In genomic region chr11:7142725-7143124, GRCm38 (mm10) we compare ENCODE assay signal across 8 mouse cellular contexts. TPM values are rescaled to one million over a fixed set of nuclear protein-coding genes. Genes with fewer than 3 reads are reported as not detected.
DNase-seq lines count a peak whose midpoint lies in the region; ATAC-seq and TF ChIP-seq lines count a peak whose summit lies in the region.

No protein-coding gene starts in this region.

- no peaks in the 10 kb centered on the region for H3K36me3 ChIP-seq in liver, embryonic 11.5 days (ENCODE audit: control insufficient read depth, insufficient read depth, low read length)
- H3K36me3 ChIP-seq in embryonic facial prominence, embryonic 12.5 days, result no peaks in the 10 kb centered on the region
- H3K36me3 ChIP-seq in stomach, postnatal 0 days (ENCODE audit: control insufficient read depth, insufficient read depth, low read length), result no peaks in the 10 kb centered on the region
- peaks cover 12% of the 10 kb centered on the region for H3K36me3 ChIP-seq in hindbrain, embryonic 16.5 days (ENCODE audit: control insufficient read depth, insufficient read depth, low read length)

- no peak overlapping the region for H3K4me2 ChIP-seq in liver, embryonic 11.5 days
- no peak overlapping the region for H3K4me2 ChIP-seq in embryonic facial prominence, embryonic 12.5 days (replicated peaks)
- H3K4me2 ChIP-seq in stomach, postnatal 0 days (replicated peaks; ENCODE audit: low read depth), result no peak overlapping the region
- no peak overlapping the region for H3K4me2 ChIP-seq in hindbrain, embryonic 16.5 days (ENCODE audit: low read length)

- no peak overlapping the region for H3K27ac ChIP-seq in liver, embryonic 11.5 days (ENCODE audit: low read depth, low read length)
- no peak overlapping the region for H3K27ac ChIP-seq in embryonic facial prominence, embryonic 12.5 days
- H3K27ac ChIP-seq in stomach, postnatal 0 days (replicated peaks), result no peak overlapping the region
- no peak overlapping the region for H3K27ac ChIP-seq in hindbrain, embryonic 16.5 days (ENCODE audit: low read depth, low read length)

- H3K9me3 ChIP-seq in liver, embryonic 11.5 days (ENCODE audit: control insufficient read depth, low read length), result no peaks in the 10 kb centered on the region
- H3K9me3 ChIP-seq in embryonic facial prominence, embryonic 12.5 days, result no peaks in the 10 kb centered on the region
- H3K9me3 ChIP-seq in stomach, postnatal 0 days (ENCODE audit: control insufficient read depth, low read length), result no peaks in the 10 kb centered on the region
- no peaks in the 10 kb centered on the region for H3K9me3 ChIP-seq in hindbrain, embryonic 16.5 days (ENCODE audit: control insufficient read depth, low read length)

- no peak for ATAC-seq in liver, embryonic 11.5 days (replicated peaks; ENCODE audit: low FRiP score)
- ATAC-seq in embryonic facial prominence, embryonic 12.5 days (ENCODE audit: insufficient number of reproducible peaks, insufficient read depth, low FRiP score, low TSS enrichment), result 0 out of 2 replicates have a peak, but pooled peaks have one; percentile 22
- 0 out of 2 replicates have a peak, but pooled peaks have one; percentile 33 for ATAC-seq in stomach, postnatal 0 days (ENCODE audit: low FRiP score, low TSS enrichment)
- ATAC-seq in hindbrain, embryonic 16.5 days, result no peak

- no peak overlapping the region for H3K4me3 ChIP-seq in liver, embryonic 11.5 days (ENCODE audit: low read depth, low read length)
- H3K4me3 ChIP-seq in embryonic facial prominence, embryonic 12.5 days, result no peak overlapping the region
- no peak overlapping the region for H3K4me3 ChIP-seq in stomach, postnatal 0 days (ENCODE audit: low read depth, low read length)
- H3K4me3 ChIP-seq in hindbrain, embryonic 16.5 days (ENCODE audit: low read length), result no peak overlapping the region

- no peaks in the 10 kb centered on the region for H3K4me1 ChIP-seq in liver, embryonic 11.5 days (replicated peaks; ENCODE audit: control insufficient read depth, insufficient read depth, low read length)
- 0 out of 2 replicates have a peak, but pooled peaks cover 3% of the 10 kb centered on the region for H3K4me1 ChIP-seq in embryonic facial prominence, embryonic 12.5 days
- H3K4me1 ChIP-seq in stomach, postnatal 0 days (replicated peaks; ENCODE audit: control insufficient read depth, insufficient read depth), result no peaks in the 10 kb centered on the region
- H3K4me1 ChIP-seq in hindbrain, embryonic 16.5 days (ENCODE audit: control insufficient read depth, insufficient read depth, low read depth, low read length), result no peaks in the 10 kb centered on the region; the same call in 1 of the 2 replicates

- H3K27me3 ChIP-seq in liver, embryonic 11.5 days (replicated peaks; ENCODE audit: control insufficient read depth, insufficient read depth, low read length), result no peaks in the 10 kb centered on the region
- no peaks in the 10 kb centered on the region for H3K27me3 ChIP-seq in embryonic facial prominence, embryonic 12.5 days
- no peaks in the 10 kb centered on the region for H3K27me3 ChIP-seq in stomach, postnatal 0 days (ENCODE audit: control insufficient read depth, insufficient read depth, low read length)
- no peaks in the 10 kb centered on the region for H3K27me3 ChIP-seq in hindbrain, embryonic 16.5 days (replicated peaks; ENCODE audit: control insufficient read depth, insufficient read depth, low read length)

- peak; percentile 41 for DNase-seq in liver
- DNase-seq in liver, embryonic 11.5 days (ENCODE audit: low spot score), result no peak
- DNase-seq in kidney, postnatal 4 days, result peak; percentile 42 to 63
- peak; percentile 61 for DNase-seq in stomach, postnatal 0 days (ENCODE audit: low spot score)
- no peak for DNase-seq in layer of hippocampus, postnatal 10 days (ENCODE audit: low spot score in 2 of 2)
- DNase-seq in frontal cortex, postnatal 25 days (ENCODE audit: low spot score in 2 of 2), result no peak

- no peak for TF ChIP-seq CTCF in stomach, postnatal 0 days (IDR thresholded peaks at IDR 0.05; ENCODE audit: low read depth)

- H3K9ac ChIP-seq in liver, embryonic 11.5 days (ENCODE audit: low read depth, low read length), result no peak overlapping the region
- no peak overlapping the region for H3K9ac ChIP-seq in embryonic facial prominence, embryonic 12.5 days
- no peak overlapping the region for H3K9ac ChIP-seq in stomach, postnatal 0 days (ENCODE audit: low read length)
- no peak overlapping the region for H3K9ac ChIP-seq in hindbrain, embryonic 16.5 days (ENCODE audit: low read depth, low read length)

- 44% methylated on average over 3 of the region's 3 CpGs for WGBS in liver, embryonic 11.5 days
- WGBS in embryonic facial prominence, embryonic 12.5 days, result 30% methylated on average over 3 of the region's 3 CpGs
- WGBS in stomach, postnatal 0 days, result 29% methylated on average over 3 of the region's 3 CpGs
- 53% methylated on average over 3 of the region's 3 CpGs for WGBS in hindbrain, embryonic 16.5 days

- no peak for TF ChIP-seq EP300 in stomach, postnatal 0 days (optimal IDR thresholded peaks at IDR 0.05)

RNA-seq across cellular contexts. Expression of gene Gm11985, which starts 45.6 kb away (rescaled TPM):
- polyA plus RNA-seq in liver, embryonic 11.5 days (2014; fragmentation: Nextera tagmentation; extraction: Ambion mirVana), result not detected in 2 replicates
- not detected in 2 replicates for polyA plus RNA-seq in embryonic facial prominence, embryonic 12.5 days (2016; fragmentation: Nextera tagmentation; extraction: Ambion mirVana)
- not detected in 2 replicates for polyA plus RNA-seq in stomach, postnatal 0 days (2015; fragmentation: Nextera tagmentation; extraction: Ambion mirVana)
- total RNA-seq in layer of hippocampus, postnatal 10 days (2021), result not detected
- not detected in 2 replicates for polyA plus RNA-seq in hindbrain, embryonic 16.5 days (2015; fragmentation: Nextera tagmentation; extraction: Ambion mirVana)

RNA-seq across cellular contexts. Expression of gene Igfbp1, which starts 54.9 kb away (rescaled TPM):
- polyA plus RNA-seq in liver, embryonic 11.5 days (2014; fragmentation: Nextera tagmentation; extraction: Ambion mirVana), result 48.2 and 49.9 TPM in 2 replicates
- 0.96 and 1.1 TPM in 2 replicates for polyA plus RNA-seq in embryonic facial prominence, embryonic 12.5 days (2016; fragmentation: Nextera tagmentation; extraction: Ambion mirVana)
- polyA plus RNA-seq in stomach, postnatal 0 days (2015; fragmentation: Nextera tagmentation; extraction: Ambion mirVana), result 2.3 and 4.5 TPM in 2 replicates
- under 1 TPM in 1 of 2 experiments, not detected in 1; 0.42 TPM for total RNA-seq in layer of hippocampus, postnatal 10 days (2021)
- 0.10 and 0.20 TPM in 2 replicates for polyA plus RNA-seq in hindbrain, embryonic 16.5 days (2015; fragmentation: Nextera tagmentation; extraction: Ambion mirVana)

Comparison
In these comparisons a context has a peak if more than half of its experiments do, and no peak if none do; other contexts are left out.
1. DNase-seq: peak in liver (single experiment), kidney, postnatal 4 days (2 of 2) and stomach, postnatal 0 days (single experiment); none in liver, embryonic 11.5 days (single experiment), layer of hippocampus, postnatal 10 days (0 of 2) and frontal cortex, postnatal 25 days (0 of 2).
2. ATAC-seq: peak in embryonic facial prominence, embryonic 12.5 days (single experiment) and stomach, postnatal 0 days (single experiment); none in liver, embryonic 11.5 days (single experiment) and hindbrain, embryonic 16.5 days (single experiment).